In the genomic region with DNA sequence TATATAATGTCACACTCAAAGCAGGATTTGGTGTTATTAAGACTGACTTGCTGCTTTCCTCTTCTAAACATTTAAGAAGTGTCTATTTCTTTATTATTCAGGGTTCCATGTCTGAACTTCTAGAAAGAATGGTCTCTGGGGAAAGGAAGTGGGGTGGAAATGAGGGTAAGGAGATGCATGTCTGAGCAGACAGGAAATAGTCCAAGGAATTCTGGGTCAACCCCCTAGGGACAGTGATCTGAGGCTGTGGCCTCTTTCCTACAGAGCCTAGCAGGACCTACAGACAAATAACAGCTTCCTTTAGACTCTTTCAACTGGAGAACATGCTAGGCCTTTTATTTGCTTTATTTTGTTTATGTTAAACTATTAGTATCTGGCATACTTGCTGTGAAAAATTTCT, we compare ENCODE assay signal across 19 mouse cellular contexts.
DNase-seq lines count a peak whose midpoint lies in the region; ATAC-seq lines count a peak whose summit lies in the region.
"Had no signal": no experiment of that assay in that cellular context is flagged by ENCODE, and none has a peak within 500 bp of the region (broad histone marks: within the 10 kb centered on the region; RNA-seq: fewer than 3 reads in every experiment).

No protein-coding gene starts in this region.

- H3K27ac ChIP-seq in heart, embryonic 11.5 days (ENCODE audit: low read depth, low read length) = no peak overlapping the region
- no peak overlapping the region for H3K27ac ChIP-seq in kidney, embryonic 14.5 days (ENCODE audit: low read depth, low read length)
- H3K27ac ChIP-seq: embryonic facial prominence, embryonic 12.5 days; hindbrain, embryonic 14.5 days; intestine, embryonic 15.5 days; layer of hippocampus, adult 2 months; limb, embryonic 15.5 days; midbrain, embryonic 13.5 days; neural tube, embryonic 13.5 days had no signal

- no peaks in the 10 kb centered on the region for H3K27me3 ChIP-seq in heart, embryonic 11.5 days (ENCODE audit: control insufficient read depth, insufficient read depth, low read length)
- no peaks in the 10 kb centered on the region for H3K27me3 ChIP-seq in kidney, embryonic 14.5 days (ENCODE audit: control insufficient read depth, insufficient read depth, low read length)
- H3K27me3 ChIP-seq: embryonic facial prominence, embryonic 12.5 days; intestine, embryonic 15.5 days; limb, embryonic 15.5 days; midbrain, embryonic 13.5 days; neural tube, embryonic 13.5 days had no signal

- peak; percentile 31 to 54 for DNase-seq in heart, adult 18-20 months
- DNase-seq in kidney, adult 9 months = peak; percentile 43
- DNase-seq in heart, postnatal 4 days = peak; percentile 16
- DNase-seq in kidney, postnatal 14 days = peak; percentile 51
- DNase-seq in layer of hippocampus, postnatal 10 days (ENCODE audit: low spot score in 2 of 2) = no peak
- DNase-seq: cerebellum, adult 2 months; right cerebral cortex, adult 18-20 months; spleen, adult 18-20 months; thymus, postnatal 25 days had no signal

- H3K4me2 ChIP-seq in heart, embryonic 11.5 days = no peak overlapping the region
- H3K4me2 ChIP-seq in kidney, embryonic 14.5 days (replicated peaks; ENCODE audit: low read depth, low read length) = no peak overlapping the region
- H3K4me2 ChIP-seq: embryonic facial prominence, embryonic 12.5 days; hindbrain, embryonic 14.5 days; intestine, embryonic 15.5 days; limb, embryonic 15.5 days; midbrain, embryonic 13.5 days; neural tube, embryonic 13.5 days had no signal

- no peak overlapping the region for H3K9ac ChIP-seq in heart, embryonic 11.5 days (ENCODE audit: low read depth, low read length)
- H3K9ac ChIP-seq in kidney, embryonic 14.5 days (ENCODE audit: low read depth, low read length) = no peak overlapping the region
- H3K9ac ChIP-seq: embryonic facial prominence, embryonic 12.5 days; hindbrain, embryonic 14.5 days; intestine, embryonic 15.5 days; limb, embryonic 15.5 days; midbrain, embryonic 13.5 days; neural tube, embryonic 13.5 days had no signal

- no peaks in the 10 kb centered on the region; the same call in 1 of the 2 replicates for H3K9me3 ChIP-seq in heart, embryonic 11.5 days (replicated peaks; ENCODE audit: control insufficient read depth, low read length)
- no peaks in the 10 kb centered on the region for H3K9me3 ChIP-seq in kidney, embryonic 14.5 days (ENCODE audit: control insufficient read depth, low read length)
- H3K9me3 ChIP-seq: intestine, embryonic 15.5 days; limb, embryonic 15.5 days; midbrain, embryonic 13.5 days; neural tube, embryonic 13.5 days had no signal

- no peak for ATAC-seq in heart, embryonic 11.5 days (replicated peaks; ENCODE audit: insufficient number of reproducible peaks, low FRiP score, low TSS enrichment)
- ATAC-seq in kidney, embryonic 14.5 days (ENCODE audit: low FRiP score, low TSS enrichment) = no peak
- ATAC-seq: forebrain, embryonic 14.5 days; intestine, embryonic 15.5 days; midbrain, embryonic 13.5 days had no signal

- H3K4me3 ChIP-seq in heart, embryonic 11.5 days (ENCODE audit: low read depth, low read length) = no peak overlapping the region
- no peak overlapping the region for H3K4me3 ChIP-seq in kidney, embryonic 14.5 days (ENCODE audit: low read length)
- H3K4me3 ChIP-seq: embryonic facial prominence, embryonic 12.5 days; intestine, embryonic 15.5 days; layer of hippocampus, adult 2 months; limb, embryonic 15.5 days; midbrain, embryonic 13.5 days; neural tube, embryonic 13.5 days had no signal

- no peaks in the 10 kb centered on the region for H3K4me1 ChIP-seq in heart, embryonic 11.5 days (ENCODE audit: control insufficient read depth, insufficient read depth, low read length)
- no peaks in the 10 kb centered on the region for H3K4me1 ChIP-seq in kidney, embryonic 14.5 days (ENCODE audit: control insufficient read depth, insufficient read depth, low read length)
- H3K4me1 ChIP-seq: embryonic facial prominence, embryonic 12.5 days; intestine, embryonic 15.5 days; limb, embryonic 15.5 days; midbrain, embryonic 13.5 days; neural tube, embryonic 13.5 days had no signal

- H3K36me3 ChIP-seq in heart, embryonic 11.5 days (ENCODE audit: control insufficient read depth, insufficient read depth, low read length) = peaks cover 2% of the 10 kb centered on the region; the same call in 1 of the 2 replicates
- H3K36me3 ChIP-seq in kidney, embryonic 14.5 days (ENCODE audit: control insufficient read depth, insufficient read depth, low read length) = no peaks in the 10 kb centered on the region
- H3K36me3 ChIP-seq: embryonic facial prominence, embryonic 12.5 days; intestine, embryonic 15.5 days; limb, embryonic 15.5 days; midbrain, embryonic 13.5 days; neural tube, embryonic 13.5 days had no signal

Comparison
In these comparisons a context has a peak if more than half of its experiments do, and no peak if none do; other contexts are left out.
1. DNase-seq: peak in heart, adult 18-20 months (2 of 2), kidney, adult 9 months (single experiment), heart, postnatal 4 days (single experiment) and kidney, postnatal 14 days (single experiment); none in layer of hippocampus, postnatal 10 days (0 of 2).